Mouse (Mus musculus) left cerebral cortex, postnatal 4 days (tissue): ENCODE data around the gene Hivep1. TPM values are rescaled to one million over a fixed set of nuclear protein-coding genes. Genes with fewer than 3 reads are reported as not detected.

ENCODE experiments used
- DNase-seq: peaks from one replicate; pipeline ENCODE4 v3.0.0-alpha.2; 2022
- intact Hi-C: fragments of 180-260 bp; cut with DNase I; formaldehyde crosslinking; loops from one replicate; pipeline ENCODE4 v1.15.1; 2025
- total RNA-seq, 2 experiments: library from RNA; stranded (reverse); gene quantifications; 2 replicates each; pipeline ENCODE4 v1.2.3; 2021

The Hivep1 gene
- 10 to 100 TPM; 84.3 to 84.9 TPM for total RNA-seq

GRCm38 (mm10) chr13:42051961-42052695, at the start of gene Hivep1:
TSS of gene Hivep1 (plus strand) at chr13:42052021.
- intact Hi-C loops = loop anchor here (5.0 to 10.0 kb wide), 2 partner anchors 307 to 345 kb away; no protein-coding TSS in a partner anchor
- peak; percentile 69 for DNase-seq

GRCm38 (mm10) chr13:42015484-42016045, 36.3 kb upstream of the Hivep1 start:
- no peak for DNase-seq
- intact Hi-C loops = no loop called here

GRCm38 (mm10) chr13:42016218-42016617, 35.6 kb upstream of the Hivep1 start:
- peak; percentile 43 for DNase-seq
- intact Hi-C loops = no loop called here

GRCm38 (mm10) chr13:42018356-42018755, 33.5 kb upstream of the Hivep1 start:
- intact Hi-C loops = no loop called here
- no peak for DNase-seq

DNA sequence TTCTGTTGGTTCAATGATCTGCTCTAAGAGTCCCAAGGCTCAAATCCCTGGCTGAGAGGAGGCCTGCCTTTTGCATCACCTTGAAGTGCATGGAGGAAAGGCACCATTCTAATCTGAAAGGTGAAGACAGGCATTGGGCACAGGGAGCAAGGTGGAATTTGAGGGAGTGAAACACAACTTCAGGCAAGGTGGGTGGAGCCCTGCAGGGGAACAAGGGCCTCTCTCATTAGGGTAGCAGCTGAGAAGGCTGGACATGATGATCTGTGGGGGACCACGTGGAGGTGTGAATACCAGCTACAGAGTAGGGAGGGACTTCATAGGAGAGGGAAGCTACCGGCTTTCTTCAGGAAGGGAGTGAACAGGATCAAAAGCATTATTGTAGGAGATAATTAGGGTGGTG, 10.6 kb upstream of the Hivep1 start:
- DNase-seq = no peak
- intact Hi-C loops = no loop called here

GRCm38 (mm10) chr13:42043431-42043830, 8.4 kb upstream of the Hivep1 start:
- no peak for DNase-seq
- intact Hi-C loops = no loop called here

GRCm38 (mm10) chr13:42048991-42049773, 2.6 kb upstream of the Hivep1 start:
- DNase-seq = peak; percentile 80

GRCm38 (mm10) chr13:42049774-42050125, 2.1 kb upstream of the Hivep1 start:
- no peak for DNase-seq
- intact Hi-C loops = loop anchor here (5.0 to 10.0 kb wide), 2 partner anchors 305 to 342 kb away; no protein-coding TSS in a partner anchor

More at GRCm38 (mm10) chr13:42048991-42049773, 2.6 kb upstream of the Hivep1 start:
- intact Hi-C loops = no loop called here

DNA sequence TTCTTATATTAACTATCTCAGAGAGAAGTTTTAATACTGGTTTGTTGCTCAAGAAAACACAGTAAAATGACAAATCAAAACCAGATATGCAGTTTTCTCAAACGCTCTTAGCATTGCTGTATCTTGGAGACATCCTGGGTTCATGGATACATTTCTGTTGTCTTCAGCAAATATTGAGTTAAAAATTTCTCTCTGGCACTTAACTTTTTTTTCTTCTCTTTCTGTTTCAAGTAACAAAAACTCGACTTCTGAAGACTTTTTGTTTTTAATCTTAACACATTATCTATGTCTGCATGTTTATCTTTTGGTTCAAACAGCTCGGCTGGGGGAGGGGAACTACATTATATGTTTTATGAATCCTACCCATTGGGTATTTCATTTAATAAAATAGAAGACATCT, 1.7 kb upstream of the Hivep1 start:
- intact Hi-C loops = loop anchor here (5.0 to 10.0 kb wide), 2 partner anchors 305 to 343 kb away; no protein-coding TSS in a partner anchor

DNA sequence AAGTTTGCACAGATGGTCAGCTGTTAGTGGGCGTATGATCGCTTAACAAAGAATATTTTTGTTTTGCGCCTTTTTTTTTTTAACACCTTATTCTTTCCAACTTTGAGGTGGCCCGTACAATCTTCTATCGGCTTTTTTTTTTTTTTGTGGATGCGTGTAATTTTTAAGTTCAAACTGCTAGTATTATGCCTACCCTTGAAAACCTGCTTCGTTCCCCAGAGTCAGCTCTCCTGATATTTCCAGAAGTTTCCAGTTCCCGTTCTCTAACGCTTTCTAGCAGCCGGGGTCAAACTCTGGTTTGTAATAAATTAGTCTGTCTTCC, 980 bp upstream of the Hivep1 start:
- intact Hi-C loops = loop anchor here (5.0 to 10.0 kb wide), 2 partner anchors 306 to 344 kb away; no protein-coding TSS in a partner anchor
- no peak for DNase-seq

More for the DNA sequence above, 1.7 kb upstream of the Hivep1 start:
- DNase-seq = no peak

DNA sequence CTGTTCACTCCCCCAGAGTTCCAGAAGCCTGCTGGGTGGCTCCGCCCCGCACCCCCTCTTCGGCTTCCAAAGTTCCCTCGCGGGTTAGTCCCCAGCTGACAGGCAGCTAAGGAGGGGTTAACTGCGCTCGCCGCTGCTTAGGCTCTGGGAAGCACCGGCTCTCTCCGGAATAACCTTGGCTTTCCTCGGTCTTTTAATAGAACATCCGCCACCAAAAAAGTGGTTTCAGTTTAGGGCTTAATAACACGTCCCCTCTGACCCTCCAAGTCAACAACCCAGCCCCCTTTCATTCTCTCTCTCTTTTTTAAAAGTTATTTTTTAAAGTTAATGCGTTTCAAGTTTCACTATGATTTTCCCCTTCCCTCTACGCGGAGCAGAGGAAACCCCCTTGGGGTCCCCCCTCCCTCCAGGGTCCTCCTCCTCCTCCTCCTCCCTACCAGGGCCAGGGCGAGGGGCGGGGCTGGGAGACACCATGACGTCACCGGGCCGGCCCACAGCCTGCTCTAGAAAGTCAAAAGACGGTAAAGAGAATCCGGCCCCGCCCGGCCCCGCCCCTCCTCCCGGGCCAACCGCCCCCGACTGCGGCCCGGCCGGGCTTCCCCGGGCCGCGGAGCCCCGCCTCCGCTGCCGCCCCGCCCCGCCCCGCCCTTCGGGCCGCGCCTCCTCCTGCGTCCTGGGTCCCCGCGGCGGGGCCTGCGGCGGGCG, 467 bp upstream of the Hivep1 start:
- peak; percentile 99 for DNase-seq
- intact Hi-C loops = loop anchor here (5.0 to 10.0 kb wide), 2 partner anchors 307 to 344 kb away; no protein-coding TSS in a partner anchor

GRCm38 (mm10) chr13:42052696-42053541, 1.1 kb downstream of the Hivep1 start:
- intact Hi-C loops = loop anchor here (5.0 to 10.0 kb wide), 2 partner anchors 308 to 346 kb away; no protein-coding TSS in a partner anchor
- DNase-seq = peak; percentile 82

GRCm38 (mm10) chr13:42053656-42054055, 1.8 kb downstream of the Hivep1 start:
- no peak for DNase-seq
- intact Hi-C loops = loop anchor here (5.0 to 10.0 kb wide), 2 partner anchors 309 to 346 kb away; no protein-coding TSS in a partner anchor

- intact Hi-C loops = loop anchor here (5.0 to 10.0 kb wide), 2 partner anchors 309 to 347 kb away; no protein-coding TSS in a partner anchor
- no peak for DNase-seq
These were observed 2.3 kb downstream of the Hivep1 start for GRCm38 (mm10) chr13:42054138-42054537.

GRCm38 (mm10) chr13:42056712-42057332, 5.0 kb downstream of the Hivep1 start:
- intact Hi-C loops = loop anchor here (10.0 kb wide), 1 partner anchor 312 kb away; no protein-coding TSS in a partner anchor
- DNase-seq = no peak

DNA sequence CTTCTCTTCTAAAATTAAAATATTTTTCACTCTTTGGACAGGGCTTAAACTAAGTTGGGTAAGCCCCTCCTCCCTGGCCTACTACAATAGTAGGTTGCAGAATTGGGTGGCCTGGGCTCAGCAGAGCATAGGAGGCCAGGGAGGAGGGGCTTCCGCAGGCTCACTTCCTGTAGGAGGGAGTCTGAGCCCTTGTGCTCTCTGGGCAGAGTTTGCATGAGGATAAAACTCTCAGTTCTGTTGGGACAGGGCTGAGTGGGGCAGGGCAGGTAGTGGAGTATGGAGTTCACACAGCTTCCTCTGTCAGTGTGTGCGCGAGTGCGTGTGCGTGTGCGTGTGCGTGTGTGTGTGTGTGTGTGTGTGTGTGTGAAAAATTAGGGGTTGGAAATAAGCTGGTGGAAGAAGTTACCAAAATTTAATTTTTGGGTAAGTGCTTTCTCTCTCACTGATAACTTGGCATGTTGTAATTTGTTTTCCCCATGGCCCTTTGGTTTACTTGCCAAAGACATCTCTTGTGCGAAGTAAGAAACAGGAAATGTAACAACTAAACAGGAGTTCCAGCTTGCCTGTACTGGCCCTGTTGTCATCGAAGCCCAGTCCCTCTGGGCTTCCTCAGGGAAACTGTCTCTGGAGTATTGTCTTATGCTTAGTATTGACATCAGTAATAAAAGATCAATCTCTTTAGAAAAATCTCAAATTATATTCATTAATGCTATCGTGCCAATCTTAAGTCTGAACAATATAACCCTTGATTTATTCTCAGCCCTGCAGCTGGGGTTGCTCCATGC, 9.2 kb downstream of the Hivep1 start:
- no peak for DNase-seq
- intact Hi-C loops = no loop called here

GRCm38 (mm10) chr13:42064257-42064656, 12.4 kb downstream of the Hivep1 start:
- intact Hi-C loops = no loop called here
- no peak for DNase-seq

- DNase-seq = no peak
- intact Hi-C loops = no loop called here
These were observed 18.4 kb downstream of the Hivep1 start for GRCm38 (mm10) chr13:42070236-42070635.
